Mouse (Mus musculus): ENCODE measurements around the gene Hnrnpu.
"Not testable (repeated sequence)": the region's sequence is repeated elsewhere in the genome, so short reads cannot be mapped to it uniquely, and the experiment has no call there.

Hnrnpu gene

GRCm38 (mm10) chr1:178313039-178313597 is 24.5 kb downstream of the Hnrnpu start:
- no peak for DNase-seq (ENCODE audit: low read depth, low spot score)

GRCm38 (mm10) chr1:178310128-178310527 is 27.5 kb downstream of the Hnrnpu start:
- no peak for DNase-seq (ENCODE audit: low read depth, low spot score)

GRCm38 (mm10) chr1:178309487-178309886 is 28.1 kb downstream of the Hnrnpu start:
- DNase-seq (ENCODE audit: low read depth, low spot score): no peak

- peak; percentile 76 for DNase-seq (ENCODE audit: low read depth, low spot score)
These were observed 34.2 kb downstream of the Hnrnpu start for GRCm38 (mm10) chr1:178303425-178303824.

- not testable (repeated sequence) for DNase-seq (ENCODE audit: low read depth, low spot score)
These were observed 36.3 kb downstream of the Hnrnpu start for GRCm38 (mm10) chr1:178301261-178301660.

- no peak for DNase-seq (ENCODE audit: low read depth, low spot score)
These were observed 43.5 kb downstream of the Hnrnpu start for GRCm38 (mm10) chr1:178294051-178294450.

- DNase-seq (ENCODE audit: low read depth, low spot score): no peak
These were observed 45.9 kb downstream of the Hnrnpu start for GRCm38 (mm10) chr1:178291716-178292115.

GRCm38 (mm10) chr1:178287601-178288176 is 49.9 kb downstream of the Hnrnpu start:
- no peak for DNase-seq (ENCODE audit: low read depth, low spot score)

GRCm38 (mm10) chr1:178283946-178284720 is 53.5 kb downstream of the Hnrnpu start:
- no peak for DNase-seq (ENCODE audit: low read depth, low spot score)

GRCm38 (mm10) chr1:178283314-178283713 is 54.3 kb downstream of the Hnrnpu start:
- DNase-seq (ENCODE audit: low read depth, low spot score): not testable (repeated sequence)

GRCm38 (mm10) chr1:178276054-178276911 is 61.3 kb downstream of the Hnrnpu start:
- DNase-seq (ENCODE audit: low read depth, low spot score): peak; percentile 68

- no peak for DNase-seq (ENCODE audit: low read depth, low spot score)
These were observed 61.9 kb downstream of the Hnrnpu start for GRCm38 (mm10) chr1:178275738-178276053.

- no peak for DNase-seq (ENCODE audit: low read depth, low spot score)
These were observed 62.3 kb downstream of the Hnrnpu start for GRCm38 (mm10) chr1:178275174-178275730.
